In the genomic region with DNA sequence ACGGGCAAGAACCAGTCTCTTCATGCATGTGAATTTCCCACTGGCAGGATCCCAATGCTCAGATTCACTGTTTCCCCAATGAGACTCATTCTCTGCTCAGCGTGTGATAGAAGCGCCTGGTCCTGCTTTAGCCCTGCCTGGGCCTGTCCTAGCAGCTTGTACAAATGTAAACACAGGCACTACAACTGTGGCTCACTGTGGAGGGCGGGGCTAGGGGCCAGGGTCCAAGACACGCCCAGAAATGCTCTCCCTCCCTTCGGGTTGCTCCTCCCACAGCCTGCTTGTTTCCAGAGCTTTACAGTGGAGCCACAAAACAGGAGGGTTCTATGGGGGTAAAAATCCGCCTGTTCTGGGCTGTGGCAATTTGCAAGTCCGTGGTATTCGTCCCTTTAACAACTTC, we compare ENCODE assay signal across 8 mouse cellular contexts.
A peak's percentile ranks its signal among the peaks of the same experiment; 100 is the strongest.
DNase-seq lines count a peak whose midpoint lies in the region; ATAC-seq and TF ChIP-seq lines count a peak whose summit lies in the region.

No protein-coding gene starts in this region.

- 33% methylated on average over 9 of the region's 9 CpGs for WGBS in forebrain, embryonic 10.5 days
- WGBS in limb, embryonic 10.5 days = 27% methylated on average over 9 of the region's 9 CpGs
- WGBS in midbrain, embryonic 10.5 days = 34% methylated on average over 9 of the region's 9 CpGs
- WGBS in thymus, adult 2 months = 54% methylated on average over 9 of the region's 9 CpGs

- no peak for TF ChIP-seq RAD21 in CH12.LX (IDR thresholded peaks at IDR 0.05; ENCODE audit: low read depth, low read length)

- H3K4me1 ChIP-seq in CH12.LX (ENCODE audit: control insufficient read depth in 1 of 2, insufficient read depth in 2 of 2) = peaks cover 2 to 27% of the 10 kb centered on the region in 2 experiments; a peak in 3 of 4 replicates
- peaks cover 28% of the 10 kb centered on the region for H3K4me1 ChIP-seq in forebrain, embryonic 10.5 days
- peaks cover 23% of the 10 kb centered on the region for H3K4me1 ChIP-seq in limb, embryonic 10.5 days
- peaks cover 36% of the 10 kb centered on the region for H3K4me1 ChIP-seq in midbrain, embryonic 10.5 days
- H3K4me1 ChIP-seq in thymus, adult 2 months (replicated peaks; ENCODE audit: control insufficient read depth, insufficient read depth, low read length) = peaks cover 50% of the 10 kb centered on the region

- in situ Hi-C loops in CH12.LX (cut with MboI; ENCODE audit: low pct_ligation_motif_present, low pct_unique_long_range_greater_than_20kb, low sequenced_read_pairs) = loop anchor here (10.0 kb wide), 1 partner anchor 98 kb away; no protein-coding TSS in a partner anchor

- H3K79me2 ChIP-seq in CH12.LX (replicated peaks; ENCODE audit: control insufficient read depth, extremely low read depth, insufficient read depth, poor library complexity, severe bottlenecking) = no peaks in the 10 kb centered on the region

- no peak overlapping the region for H3K4me2 ChIP-seq in CH12.LX (ENCODE audit: insufficient read depth, low read depth, poor library complexity, severe bottlenecking)

- no peak for TF ChIP-seq EP300 in CH12.LX (IDR thresholded peaks at IDR 0.05; ENCODE audit: low read length)

- no peak overlapping the region for H3K4me3 ChIP-seq in CH12.LX (replicated peaks in 1 of 3; ENCODE audit: low read depth in 2 of 3, low read length in 2 of 3, poor library complexity in 1 of 3)
- no peak overlapping the region for H3K4me3 ChIP-seq in forebrain, embryonic 10.5 days
- no peak overlapping the region for H3K4me3 ChIP-seq in limb, embryonic 10.5 days
- no peak overlapping the region for H3K4me3 ChIP-seq in midbrain, embryonic 10.5 days
- no peak overlapping the region for H3K4me3 ChIP-seq in thymus, adult 2 months (ENCODE audit: control insufficient read depth, insufficient read depth, low read length)

- dilution Hi-C loops in CH12.LX (cut with MboI; ENCODE audit: extremely low pct_ligation_motif_present, extremely low pct_unique_long_range_greater_than_20kb, low sequenced_read_pairs) = no loop called here

- TF ChIP-seq CTCF in CH12.LX (conservative IDR thresholded peaks at IDR 0.05 in 1 of 2, IDR thresholded peaks at IDR 0.05 in 1 of 2; ENCODE audit: low read depth in 2 of 2, low read length in 2 of 2) = no peak
- no peak for TF ChIP-seq CTCF in brain, embryonic 14.5 days (IDR thresholded peaks at IDR 0.05; ENCODE audit: borderline replicate concordance, extremely low read depth, insufficient read depth, insufficient read length)
- TF ChIP-seq CTCF in thymus, adult 2 months (IDR thresholded peaks at IDR 0.05; ENCODE audit: borderline replicate concordance, control insufficient read depth, extremely low read depth, insufficient read depth, low read length, poor library complexity) = no peak

- peak; percentile 48 to 65; a peak in 3 of 4 replicates for ATAC-seq in hematopoietic stem cell, adult 5-6 weeks (replicated peaks in 1 of 2; ENCODE audit: insufficient read depth in 1 of 2, low FRiP score in 2 of 2, low TSS enrichment in 1 of 2, low read depth in 1 of 2, poor library complexity in 2 of 2, severe bottlenecking in 2 of 2)

- TF ChIP-seq POLR2A in CH12.LX (IDR thresholded peaks at IDR 0.05; ENCODE audit: low read depth, low read length) = no peak
- TF ChIP-seq POLR2A in brain, embryonic 14.5 days (IDR thresholded peaks at IDR 0.05; ENCODE audit: borderline replicate concordance, extremely low read depth, insufficient read depth, insufficient read length, poor library complexity, severe bottlenecking) = no peak
- no peak for TF ChIP-seq POLR2A in thymus, adult 2 months (IDR thresholded peaks at IDR 0.05; ENCODE audit: control insufficient read depth, extremely low read depth, insufficient read depth, low read length, poor library complexity)

- no peaks in the 10 kb centered on the region for H3K36me3 ChIP-seq in CH12.LX (replicated peaks in 1 of 2; ENCODE audit: control insufficient read depth in 1 of 2, insufficient read depth in 1 of 2, low read length in 1 of 2)
- H3K36me3 ChIP-seq in forebrain, embryonic 10.5 days (replicated peaks) = no peaks in the 10 kb centered on the region
- no peaks in the 10 kb centered on the region for H3K36me3 ChIP-seq in limb, embryonic 10.5 days
- H3K36me3 ChIP-seq in midbrain, embryonic 10.5 days = no peaks in the 10 kb centered on the region
- no peaks in the 10 kb centered on the region for H3K36me3 ChIP-seq in thymus, adult 2 months (ENCODE audit: control insufficient read depth, insufficient read depth, low read length)

- H3K27me3 ChIP-seq in CH12.LX (replicated peaks) = no peaks in the 10 kb centered on the region
- H3K27me3 ChIP-seq in forebrain, embryonic 10.5 days (ENCODE audit: poor library complexity, severe bottlenecking) = no peaks in the 10 kb centered on the region
- H3K27me3 ChIP-seq in limb, embryonic 10.5 days (ENCODE audit: low read depth, poor library complexity, severe bottlenecking) = no peaks in the 10 kb centered on the region
- H3K27me3 ChIP-seq in midbrain, embryonic 10.5 days (ENCODE audit: low read depth, poor library complexity, severe bottlenecking) = no peaks in the 10 kb centered on the region
- no peaks in the 10 kb centered on the region for H3K27me3 ChIP-seq in thymus, adult 2 months (ENCODE audit: control insufficient read depth, insufficient read depth, low read length)

- H3K9me3 ChIP-seq in CH12.LX (replicated peaks; ENCODE audit: low read length) = no peaks in the 10 kb centered on the region
- no peaks in the 10 kb centered on the region for H3K9me3 ChIP-seq in forebrain, embryonic 10.5 days
- no peaks in the 10 kb centered on the region for H3K9me3 ChIP-seq in limb, embryonic 10.5 days (replicated peaks)
- no peaks in the 10 kb centered on the region for H3K9me3 ChIP-seq in midbrain, embryonic 10.5 days (replicated peaks)

- no peak overlapping the region for H3K9ac ChIP-seq in CH12.LX (ENCODE audit: insufficient read depth, low read depth)

- peak; percentile 13 for DNase-seq in CH12.LX (ENCODE audit: extremely low read depth)
- DNase-seq in brain, embryonic 14.5 days (ENCODE audit: low read depth) = peak; percentile 94
- peak; percentile 54 for DNase-seq in forebrain, embryonic 10.5 days (ENCODE audit: extremely low spot score, low spot score)
- DNase-seq in limb, embryonic 10.5 days (ENCODE audit: low spot score) = peak; percentile 63
- peak; percentile 61 for DNase-seq in midbrain, embryonic 10.5 days (ENCODE audit: low spot score)
- DNase-seq in thymus, adult 2 months = peak; percentile 60
- DNase-seq in layer of hippocampus, adult 8-10 months (ENCODE audit: low spot score in 2 of 2) = no peak

- no peak overlapping the region for H3K27ac ChIP-seq in CH12.LX (ENCODE audit: insufficient read depth, low read depth)
- H3K27ac ChIP-seq in forebrain, embryonic 10.5 days = peak overlapping the region; percentile 61
- peak overlapping the region; percentile 56; the same call in 1 of the 2 replicates for H3K27ac ChIP-seq in limb, embryonic 10.5 days
- H3K27ac ChIP-seq in midbrain, embryonic 10.5 days (replicated peaks) = peak overlapping the region; percentile 72
- H3K27ac ChIP-seq in thymus, adult 2 months (ENCODE audit: control insufficient read depth, insufficient read depth, low read length) = 0 out of 2 replicates have a peak overlapping the region, but pooled peaks have one; percentile 7

TF ChIP-seq in CH12.LX, 34 proteins besides CTCF, POLR2A, EP300 and RAD21:
- TF ChIP-seq USF2 (conservative IDR thresholded peaks at IDR 0.05; ENCODE audit: low read depth, low read length) (no peak), CHD1 (IDR thresholded peaks at IDR 0.05; ENCODE audit: low read depth, low read length) (no peak), BHLHE40 (IDR thresholded peaks at IDR 0.05; ENCODE audit: low read depth, low read length) (no peak), ZKSCAN1 (IDR thresholded peaks at IDR 0.05; ENCODE audit: borderline replicate concordance, low read depth, low read length) (no peak), KAT2A (IDR thresholded peaks at IDR 0.05; ENCODE audit: insufficient replicate concordance, low read length) (no peak), JUND (conservative IDR thresholded peaks at IDR 0.05; ENCODE audit: low read depth, low read length) (no peak), USF1 (IDR thresholded peaks at IDR 0.05; ENCODE audit: low read depth, low read length) (no peak), CHD2 (IDR thresholded peaks at IDR 0.05; ENCODE audit: low read length) (no peak), UBTF (IDR thresholded peaks at IDR 0.05; ENCODE audit: low read depth, low read length) (no peak)

Comparison
In these comparisons a context has a peak if more than half of its experiments do, and no peak if none do; other contexts are left out.
1. DNase-seq: peak in CH12.LX (single experiment), brain, embryonic 14.5 days (single experiment), forebrain, embryonic 10.5 days (single experiment), limb, embryonic 10.5 days (single experiment), midbrain, embryonic 10.5 days (single experiment) and thymus, adult 2 months (single experiment); none in layer of hippocampus, adult 8-10 months (0 of 2).